Mouse (Mus musculus) adrenal gland, postnatal 14 days (tissue): ENCODE data around the gene Trp53inp2. TPM values are rescaled to one million over a fixed set of nuclear protein-coding genes. Genes with fewer than 3 reads are reported as not detected.
A peak's percentile ranks its signal among the peaks of the same experiment; 100 is the strongest.

Experiments used
- DNase-seq: peaks from one replicate; pipeline ENCODE4 v3.0.0; 2021; ENCODE audit warnings: mixed read lengths
- long read RNA-seq, 2 experiments: library from polyadenylated mRNA; stranded (forward); transcript quantifications; one replicate each; pipeline ENCODE4 v2.0.0; 2021
- total RNA-seq: library from RNA; stranded (reverse); gene quantifications from 2 replicates; pipeline ENCODE4 v1.2.3, GENCODE M21; 2021

Gene Trp53inp2
- total RNA-seq, result 278 and 345 TPM in 2 replicates
- long read RNA-seq, experiment 1, transcript Trp53inp2-205 (4 exons, 740 nt), result minor isoform, 9 of 98 reads
- long read RNA-seq, experiment 1, transcript Trp53inp2-201 (4 exons, 3,979 nt), result major isoform, 23 of 98 reads
- long read RNA-seq, experiment 1, partial matches to known transcripts, result 48 of 98 reads
- long read RNA-seq, experiment 1, other reads (novel, unspliced or antisense), result 18 of 98 reads
- long read RNA-seq, experiment 2, transcript Trp53inp2-205 (4 exons, 740 nt), result minor isoform, 6 of 97 reads
- long read RNA-seq, experiment 2, transcript Trp53inp2-201 (4 exons, 3,979 nt), result major isoform, 29 of 97 reads
- long read RNA-seq, experiment 2, partial matches to known transcripts, result 0 of 97 reads
- long read RNA-seq, experiment 2, other reads (novel, unspliced or antisense), result 62 of 97 reads

DNA sequence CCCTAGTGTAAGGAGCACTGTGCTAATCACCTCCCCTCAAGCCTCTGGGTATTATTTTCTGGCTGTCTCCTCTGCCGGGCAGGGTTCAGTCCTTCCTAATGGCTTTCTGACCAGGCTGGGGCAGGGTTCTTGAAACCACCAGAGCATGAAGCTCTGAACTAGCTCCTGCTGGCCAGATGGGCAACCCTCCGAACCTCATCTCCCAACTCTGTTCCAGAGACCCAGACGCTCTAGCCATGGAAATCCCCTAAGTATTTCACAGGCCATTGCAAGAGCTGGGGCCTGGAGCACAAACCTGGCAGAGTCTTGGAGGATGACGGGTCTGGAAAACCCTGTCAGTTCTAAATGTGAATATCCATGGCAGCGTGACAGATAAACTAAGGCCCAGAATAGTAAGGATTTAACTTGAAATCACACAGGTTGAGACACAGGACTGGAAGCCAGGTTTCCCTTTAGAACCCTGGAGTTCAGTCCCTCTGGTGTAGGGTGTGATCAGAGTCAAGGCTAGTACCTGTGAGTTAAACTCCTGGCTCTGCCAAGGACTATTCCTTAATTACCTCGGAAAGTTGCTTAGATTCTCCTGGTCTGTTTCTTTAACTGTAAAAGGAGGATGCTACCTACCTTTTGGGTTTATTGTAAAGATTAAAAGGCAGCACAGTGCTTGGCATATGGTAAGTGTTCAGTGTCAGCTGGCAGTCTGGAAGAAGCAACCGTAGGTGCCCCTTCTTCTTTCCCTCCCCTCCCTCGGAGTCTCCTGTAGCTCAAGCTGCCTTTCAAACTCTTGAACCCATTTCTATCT, at the start of gene Trp53inp2:
Gene Trp53inp2 (plus strand): TSS at position 799 of the 799 bp plus-strand sequence.
- peak; percentile 36 for DNase-seq

DNA sequence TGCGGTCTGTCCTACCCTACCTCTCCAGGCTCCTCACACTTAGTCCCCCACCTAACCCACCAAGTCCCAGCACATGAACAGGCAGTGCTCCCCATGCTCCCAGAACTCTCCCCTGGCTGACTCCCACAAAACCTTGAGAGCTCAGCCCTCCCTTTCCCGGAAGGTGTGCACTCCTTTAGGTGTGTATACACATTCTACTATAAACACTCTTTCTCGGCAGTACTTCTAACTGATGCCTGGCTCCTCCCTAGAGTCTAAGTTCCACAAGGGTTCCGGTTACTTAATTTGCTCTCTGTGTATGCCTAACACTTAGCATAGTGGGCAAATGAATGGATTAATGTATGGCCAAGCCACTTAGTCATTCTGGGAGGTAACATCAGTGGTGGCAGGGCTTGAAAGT, 49.5 kb upstream of the Trp53inp2 start:
- no peak for DNase-seq

GRCm38 (mm10) chr2:155333421-155333820, 47.4 kb upstream of the Trp53inp2 start:
- no peak for DNase-seq

DNA sequence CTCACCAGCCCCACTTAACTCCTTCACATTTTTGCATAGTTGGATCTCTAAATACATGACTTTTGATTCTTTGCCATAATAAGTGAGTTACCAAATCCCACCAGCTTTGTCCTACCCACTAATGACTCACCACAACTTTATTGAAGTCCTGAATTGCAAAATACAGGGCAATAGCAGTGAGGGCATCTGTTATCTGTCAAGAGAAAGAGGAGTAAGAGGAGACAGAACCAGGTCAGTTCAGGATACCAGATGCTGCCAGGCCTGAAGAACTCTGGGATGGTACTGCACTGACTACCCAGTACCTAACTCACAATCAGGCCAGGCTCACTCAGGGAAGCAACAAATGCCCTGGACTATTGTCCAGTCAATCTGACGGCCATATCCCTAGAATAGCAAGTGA, 45.6 kb upstream of the Trp53inp2 start:
- peak; percentile 44 for DNase-seq

DNA sequence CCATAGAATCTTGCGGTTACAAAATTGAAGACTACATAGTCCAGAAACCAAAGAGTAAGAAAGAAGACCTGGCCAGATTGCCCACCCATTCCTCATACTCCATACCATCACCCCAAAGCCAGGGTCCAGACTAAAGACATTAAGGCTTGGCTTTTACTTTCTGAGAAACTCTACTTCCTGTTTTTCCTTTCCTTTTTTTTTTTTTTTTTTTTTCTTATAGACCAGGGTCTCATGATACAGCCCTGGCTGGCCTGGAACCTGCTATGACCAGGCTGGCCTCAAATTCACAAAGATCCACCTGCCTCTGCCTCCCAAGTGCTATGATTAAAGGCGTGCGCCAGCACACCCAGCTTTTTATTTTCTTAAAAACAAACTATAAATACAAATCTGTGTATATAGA, 44.6 kb upstream of the Trp53inp2 start:
- no peak for DNase-seq

GRCm38 (mm10) chr2:155340166-155340565, 40.7 kb upstream of the Trp53inp2 start:
- no peak for DNase-seq

DNA sequence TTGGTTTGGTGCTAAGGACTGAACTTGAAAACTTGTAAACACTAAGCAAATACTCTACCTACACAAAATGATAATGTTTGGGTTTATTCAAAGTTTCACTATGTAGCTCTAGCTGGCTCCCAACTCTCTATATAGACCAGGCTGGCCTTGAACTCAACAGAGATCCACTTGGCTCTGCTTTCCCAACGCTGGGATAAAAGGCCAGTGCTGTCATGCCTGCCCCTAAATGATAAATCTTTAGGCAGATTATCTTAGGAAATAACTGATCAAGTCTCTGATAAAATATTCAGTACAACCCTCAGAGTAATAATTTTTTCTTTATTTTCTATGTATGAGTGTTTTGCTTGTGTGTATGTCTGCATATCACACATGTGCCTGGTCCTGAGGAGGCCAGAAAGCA, 34.2 kb upstream of the Trp53inp2 start:
- DNase-seq, result no peak

DNA sequence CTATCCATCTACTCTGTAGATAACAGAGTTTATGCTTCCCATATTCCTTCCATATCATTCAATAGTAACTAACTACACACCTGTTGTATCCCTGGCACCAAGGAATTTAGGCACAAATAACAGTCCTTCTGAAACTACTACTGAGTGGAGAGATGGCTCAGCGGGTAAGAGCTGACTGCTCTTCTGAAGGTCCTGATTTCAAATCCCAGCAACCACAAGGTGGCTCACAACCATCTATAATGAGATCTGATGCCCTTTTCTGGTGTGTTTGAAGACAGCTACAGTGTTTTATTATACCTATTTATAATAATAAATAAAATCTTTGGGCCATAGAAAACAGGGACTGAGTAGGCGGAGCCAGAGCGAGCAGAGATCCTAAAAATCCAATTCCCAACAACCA, 26.5 kb upstream of the Trp53inp2 start:
- DNase-seq, result no peak

DNA sequence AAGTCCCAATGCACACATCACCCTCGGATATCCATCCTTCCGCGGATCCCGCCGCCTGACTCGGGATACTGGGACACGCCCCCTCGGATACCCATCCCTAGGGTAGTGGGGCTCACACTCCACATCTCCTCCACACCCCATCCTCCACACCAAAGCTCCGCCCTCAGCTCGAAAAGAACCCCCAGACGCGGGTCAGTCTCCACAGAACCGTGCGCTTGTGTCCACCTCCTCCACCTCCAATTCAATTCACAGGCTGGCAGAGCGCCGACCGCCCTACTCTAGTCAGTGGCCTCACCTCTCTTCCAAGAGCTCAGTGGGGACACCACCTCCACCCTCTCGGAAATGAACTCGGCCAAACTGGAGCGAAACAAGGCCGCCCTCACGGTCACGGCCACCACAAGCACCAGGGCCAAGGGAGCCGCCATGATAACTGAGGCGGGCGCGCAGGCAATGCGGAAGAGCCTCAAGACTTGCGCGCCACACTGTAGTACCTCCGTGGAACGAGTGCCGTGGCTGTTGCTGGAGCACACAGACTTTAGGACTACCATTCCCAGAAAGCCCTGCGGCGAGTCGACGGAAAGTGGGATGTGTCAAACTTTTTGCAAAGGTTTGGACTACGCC, 23.8 kb upstream of the Trp53inp2 start, which contains the start of gene Pigu:
Gene Pigu (minus strand): TSS at position 460 of the 621 bp plus-strand sequence.
- peak; percentile 96 for DNase-seq

GRCm38 (mm10) chr2:155357686-155358399, 23.0 kb upstream of the Trp53inp2 start:
- DNase-seq, result no peak

GRCm38 (mm10) chr2:155367635-155368284, 13.1 kb upstream of the Trp53inp2 start:
- DNase-seq, result no peak

- peak; percentile 77 for DNase-seq
Observed at GRCm38 (mm10) chr2:155369333-155369883, 11.5 kb upstream of the Trp53inp2 start.

- no peak for DNase-seq
Observed at GRCm38 (mm10) chr2:155372451-155372850, 8.4 kb upstream of the Trp53inp2 start.

- no peak for DNase-seq
Observed at GRCm38 (mm10) chr2:155373302-155373701, 7.6 kb upstream of the Trp53inp2 start.

DNA sequence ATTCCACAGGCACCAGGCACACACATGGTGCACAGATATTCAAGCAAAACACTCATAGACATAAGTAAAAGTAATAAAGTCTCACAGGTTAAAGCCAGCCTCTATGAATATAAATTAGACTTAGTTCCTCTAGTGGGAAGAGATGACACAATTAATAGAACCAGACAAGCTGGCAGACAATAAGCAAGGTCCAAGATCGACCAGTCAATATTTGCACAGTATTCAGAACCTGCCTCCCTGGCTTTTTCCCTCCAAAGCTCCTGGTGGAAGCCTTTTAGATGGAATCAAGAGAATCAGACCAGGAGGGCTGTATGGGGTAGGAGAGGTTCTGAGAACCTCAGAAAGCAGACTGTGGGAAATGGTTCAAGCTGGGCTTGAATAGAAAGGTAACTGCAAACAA, 7.0 kb upstream of the Trp53inp2 start:
- no peak for DNase-seq

GRCm38 (mm10) chr2:155374521-155374920, 6.3 kb upstream of the Trp53inp2 start:
- DNase-seq, result no peak

DNA sequence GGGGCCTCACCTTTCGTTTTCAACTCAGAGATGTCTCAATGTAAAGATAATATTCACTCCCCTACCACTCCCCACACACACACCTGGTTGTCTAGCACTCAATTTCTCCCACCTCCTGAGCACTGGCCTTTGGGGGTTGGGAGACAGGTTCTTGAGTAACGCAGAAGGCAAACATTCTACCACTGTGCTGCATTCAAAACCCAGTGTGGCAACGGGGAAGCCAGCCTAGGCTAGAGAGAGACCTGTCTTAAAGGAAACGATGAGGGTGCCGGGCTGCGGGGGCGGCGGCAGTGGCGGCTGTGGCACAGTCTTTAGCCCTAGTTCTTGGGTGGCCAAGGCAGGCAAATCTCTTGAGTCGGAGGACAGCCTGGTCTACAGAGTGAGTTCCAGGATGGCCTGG, 4.7 kb upstream of the Trp53inp2 start:
- no peak for DNase-seq

DNA sequence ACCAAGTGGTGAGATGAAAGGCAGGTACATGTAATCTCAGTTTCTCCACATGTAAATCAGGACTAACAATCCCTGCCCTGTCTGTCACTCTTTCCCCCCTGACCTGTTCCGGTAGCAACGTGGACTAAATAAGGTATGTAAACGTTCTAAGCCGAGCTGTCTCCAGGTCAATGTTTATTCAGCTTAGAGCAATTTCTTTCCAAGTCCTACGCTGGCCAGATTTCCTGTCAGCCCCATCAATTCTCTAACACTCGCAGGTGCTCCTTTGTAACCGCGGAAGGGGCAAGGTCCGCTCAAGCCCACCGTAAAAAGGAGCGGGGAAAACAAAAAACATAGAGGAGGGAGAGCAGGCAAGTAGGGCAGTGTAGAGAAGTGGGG, 190 bp downstream of the Trp53inp2 start:
- DNase-seq, result no peak

GRCm38 (mm10) chr2:155381643-155382331, 928 bp downstream of the Trp53inp2 start:
- peak; percentile 99 for DNase-seq

- no peak for DNase-seq
Observed at GRCm38 (mm10) chr2:155382332-155382700, 1.5 kb downstream of the Trp53inp2 start.
